Mouse (Mus musculus): ENCODE results near the gene St6galnac5. TPM values are rescaled to one million over a fixed set of nuclear protein-coding genes. Genes with fewer than 3 reads are reported as not detected.

The St6galnac5 gene
- polyA plus RNA-seq, 1 experiment from 2014 or later = 0.66 TPM

GRCm38 (mm10) chr3:152923530-152923929, 58.5 kb downstream of the St6galnac5 start:
- no peak overlapping the region for H3K4me3 ChIP-seq
- no peak for DNase-seq (ENCODE audit: low spot score)
- no peaks in the 10 kb centered on the region for H3K9me3 ChIP-seq (replicated peaks)
- no peaks in the 10 kb centered on the region for H3K36me3 ChIP-seq
- H3K27me3 ChIP-seq (ENCODE audit: low read depth, poor library complexity, severe bottlenecking) = no peaks in the 10 kb centered on the region
- H3K27ac ChIP-seq = no peak overlapping the region
- WGBS = 77% methylated on average over 15 of the region's 15 CpGs
- H3K4me1 ChIP-seq = peaks cover 22% of the 10 kb centered on the region

DNA sequence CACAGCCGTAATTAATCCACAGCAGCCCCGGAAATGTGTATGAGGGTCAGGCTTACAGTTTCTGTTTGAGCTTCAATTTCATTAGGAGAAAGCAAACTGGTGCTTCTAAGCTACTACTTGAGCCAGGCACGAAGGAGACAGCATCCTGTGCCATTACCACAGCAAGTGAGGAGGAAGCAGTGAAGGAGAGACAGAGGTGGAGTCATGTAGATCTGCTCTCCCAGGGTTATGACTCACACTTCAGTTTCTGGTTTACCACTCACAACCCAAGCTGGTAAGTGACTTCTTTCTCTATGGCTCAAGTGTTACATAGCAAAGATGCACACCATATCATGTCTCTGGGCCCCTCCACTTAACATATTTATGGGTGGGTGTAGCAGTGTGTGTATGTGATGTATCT, 61.7 kb downstream of the St6galnac5 start:
- WGBS = 77% methylated on average over 3 of the region's 3 CpGs
- Histone ChIP-seq H3K4me1 (peaks cover 9% of the 10 kb centered on the region; the same call in 1 of the 2 replicates), H3K4me3 (no peak overlapping the region), H3K27ac (no peak overlapping the region), H3K27me3 (ENCODE audit: low read depth, poor library complexity, severe bottlenecking) (no peaks in the 10 kb centered on the region), H3K9me3 (replicated peaks) (no peaks in the 10 kb centered on the region), H3K36me3 (no peaks in the 10 kb centered on the region)
- DNase-seq (ENCODE audit: low spot score) = no peak

DNA sequence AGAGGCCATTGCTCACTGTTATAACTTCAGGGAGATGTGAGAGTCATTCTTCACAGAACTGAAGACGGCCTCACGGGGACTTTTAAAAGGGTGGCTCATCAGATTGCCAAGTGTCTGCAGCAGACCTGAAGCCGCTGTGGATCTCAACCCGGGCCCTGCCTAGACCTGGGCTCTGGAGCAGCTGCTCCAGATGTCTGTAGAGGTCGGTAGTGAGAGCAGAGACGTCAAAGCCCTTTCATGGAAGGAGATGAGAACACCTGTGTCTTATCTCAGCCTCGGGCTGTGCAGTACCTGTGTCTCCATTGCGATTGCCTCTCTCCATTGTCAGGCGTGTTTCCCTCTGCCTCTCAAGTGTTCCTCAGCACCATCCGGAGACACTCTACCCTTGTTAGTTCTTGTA, 62.9 kb downstream of the St6galnac5 start:
- no peak for DNase-seq (ENCODE audit: low spot score)
- Histone ChIP-seq H3K27ac (no peak overlapping the region), H3K27me3 (ENCODE audit: low read depth, poor library complexity, severe bottlenecking) (no peaks in the 10 kb centered on the region), H3K9me3 (replicated peaks) (no peaks in the 10 kb centered on the region), H3K4me1 (peaks cover 9% of the 10 kb centered on the region; the same call in 1 of the 2 replicates), H3K4me3 (no peak overlapping the region), H3K36me3 (no peaks in the 10 kb centered on the region)
- 74% methylated on average over 10 of the region's 10 CpGs for WGBS

DNA sequence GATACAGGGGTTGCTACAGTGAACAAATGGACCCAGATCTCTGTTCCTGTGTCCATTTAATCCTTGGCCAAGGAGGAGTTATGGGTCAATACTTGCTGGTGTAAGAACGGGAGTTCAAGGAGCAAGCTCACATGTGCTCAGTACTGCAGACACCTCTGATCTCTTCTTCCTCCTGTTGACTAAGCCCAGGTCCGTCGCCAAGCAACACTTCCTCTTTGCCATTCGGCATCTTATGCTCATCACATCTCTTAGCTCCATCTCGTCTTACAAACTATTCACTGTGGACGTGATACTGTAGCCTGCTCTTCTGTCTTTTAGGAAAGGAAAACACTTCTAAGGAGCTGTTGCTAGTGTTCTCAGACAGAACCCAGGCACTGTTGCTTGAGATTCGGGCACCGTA, 64.5 kb downstream of the St6galnac5 start:
- Histone ChIP-seq H3K4me3 (no peak overlapping the region), H3K4me1 (peaks cover 9% of the 10 kb centered on the region; the same call in 1 of the 2 replicates), H3K9me3 (replicated peaks) (no peaks in the 10 kb centered on the region), H3K27ac (no peak overlapping the region), H3K27me3 (ENCODE audit: low read depth, poor library complexity, severe bottlenecking) (no peaks in the 10 kb centered on the region), H3K36me3 (no peaks in the 10 kb centered on the region)
- no peak for DNase-seq (ENCODE audit: low spot score)
- 81% methylated on average over 8 of the region's 8 CpGs for WGBS

GRCm38 (mm10) chr3:152914376-152914775, 67.7 kb downstream of the St6galnac5 start:
- no peak for DNase-seq (ENCODE audit: low spot score)
- Histone ChIP-seq H3K27ac (no peak overlapping the region), H3K36me3 (no peaks in the 10 kb centered on the region), H3K9me3 (replicated peaks) (no peaks in the 10 kb centered on the region), H3K4me1 (no peaks in the 10 kb centered on the region), H3K27me3 (ENCODE audit: low read depth, poor library complexity, severe bottlenecking) (no peaks in the 10 kb centered on the region), H3K4me3 (no peak overlapping the region)
- WGBS = 89% methylated on average over 6 of the region's 6 CpGs

DNA sequence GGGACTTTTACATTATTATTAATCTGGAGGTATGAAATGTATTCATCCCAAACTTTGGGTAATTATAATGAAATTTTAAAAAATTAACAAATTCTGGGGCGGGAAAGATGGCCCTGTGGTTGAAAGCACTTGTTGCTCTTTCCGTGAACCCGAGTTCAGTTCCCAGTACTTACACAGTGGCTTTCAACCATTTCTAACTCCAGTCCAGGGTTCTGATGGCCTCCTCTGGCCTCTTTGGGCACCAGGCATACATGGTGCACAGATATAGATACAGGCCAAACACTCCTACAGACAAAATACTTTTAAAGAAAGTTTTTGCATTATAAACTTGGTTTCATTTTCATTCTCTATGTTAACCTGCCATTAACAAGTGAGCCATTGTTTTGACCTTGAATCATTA, 68.4 kb downstream of the St6galnac5 start:
- Histone ChIP-seq H3K27me3 (ENCODE audit: low read depth, poor library complexity, severe bottlenecking) (no peaks in the 10 kb centered on the region), H3K9me3 (replicated peaks) (no peaks in the 10 kb centered on the region), H3K4me3 (no peak overlapping the region), H3K36me3 (no peaks in the 10 kb centered on the region), H3K4me1 (no peaks in the 10 kb centered on the region), H3K27ac (no peak overlapping the region)
- DNase-seq (ENCODE audit: low spot score) = no peak
- WGBS = 98% methylated on average over 3 of the region's 3 CpGs

- DNase-seq (ENCODE audit: low spot score) = no peak
- 93% methylated on average over 10 of the region's 10 CpGs for WGBS
- Histone ChIP-seq H3K9me3 (replicated peaks) (no peaks in the 10 kb centered on the region), H3K36me3 (no peaks in the 10 kb centered on the region), H3K4me3 (no peak overlapping the region), H3K4me1 (no peaks in the 10 kb centered on the region), H3K27me3 (ENCODE audit: low read depth, poor library complexity, severe bottlenecking) (no peaks in the 10 kb centered on the region), H3K27ac (no peak overlapping the region)
Observed at GRCm38 (mm10) chr3:152913150-152913549, 68.9 kb downstream of the St6galnac5 start.

- Histone ChIP-seq H3K36me3 (no peaks in the 10 kb centered on the region), H3K27ac (no peak overlapping the region), H3K27me3 (ENCODE audit: low read depth, poor library complexity, severe bottlenecking) (no peaks in the 10 kb centered on the region), H3K4me3 (no peak overlapping the region), H3K9me3 (replicated peaks) (no peaks in the 10 kb centered on the region), H3K4me1 (0 out of 2 replicates have a peak, but pooled peaks cover 2% of the 10 kb centered on the region)
- WGBS = 88% methylated on average over 23 of the region's 23 CpGs
- DNase-seq (ENCODE audit: low spot score) = no peak
Observed at GRCm38 (mm10) chr3:152912216-152913101, 69.6 kb downstream of the St6galnac5 start.

- Histone ChIP-seq H3K4me1 (0 out of 2 replicates have a peak, but pooled peaks cover 2% of the 10 kb centered on the region), H3K36me3 (no peaks in the 10 kb centered on the region), H3K27ac (no peak overlapping the region), H3K4me3 (no peak overlapping the region), H3K9me3 (replicated peaks) (no peaks in the 10 kb centered on the region), H3K27me3 (ENCODE audit: low read depth, poor library complexity, severe bottlenecking) (no peaks in the 10 kb centered on the region)
- DNase-seq (ENCODE audit: low spot score) = no peak
- WGBS = 90% methylated on average over 4 of the region's 4 CpGs
Observed at GRCm38 (mm10) chr3:152911578-152911977, 70.5 kb downstream of the St6galnac5 start.

DNA sequence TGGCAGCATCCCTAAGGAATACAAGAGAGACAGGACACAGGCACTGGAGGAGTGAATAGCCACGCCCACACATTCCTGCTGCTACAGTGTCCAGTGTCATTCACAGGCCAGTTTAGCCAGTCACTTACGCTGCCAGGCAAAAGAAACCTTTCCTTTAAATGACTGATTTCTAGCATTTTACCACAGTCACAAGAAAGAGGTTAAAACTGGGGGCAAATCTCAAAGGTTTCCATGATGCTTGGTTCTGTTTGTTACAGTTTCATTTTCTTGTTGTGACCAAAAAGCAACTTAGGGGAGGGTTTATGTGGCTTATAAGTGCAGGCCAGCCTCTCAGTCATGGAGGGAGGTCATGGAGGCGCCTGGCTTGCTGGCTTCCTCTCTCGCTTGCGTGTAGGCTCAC, 74.4 kb downstream of the St6galnac5 start:
- H3K36me3 ChIP-seq = no peaks in the 10 kb centered on the region
- H3K27ac ChIP-seq = no peak overlapping the region
- H3K9me3 ChIP-seq (replicated peaks) = no peaks in the 10 kb centered on the region
- DNase-seq (ENCODE audit: low spot score) = no peak
- no peaks in the 10 kb centered on the region for H3K27me3 ChIP-seq (ENCODE audit: low read depth, poor library complexity, severe bottlenecking)
- H3K4me3 ChIP-seq = no peak overlapping the region
- H3K4me1 ChIP-seq = 0 out of 2 replicates have a peak, but pooled peaks cover 2% of the 10 kb centered on the region
- 83% methylated on average over 5 of the region's 5 CpGs for WGBS

DNA sequence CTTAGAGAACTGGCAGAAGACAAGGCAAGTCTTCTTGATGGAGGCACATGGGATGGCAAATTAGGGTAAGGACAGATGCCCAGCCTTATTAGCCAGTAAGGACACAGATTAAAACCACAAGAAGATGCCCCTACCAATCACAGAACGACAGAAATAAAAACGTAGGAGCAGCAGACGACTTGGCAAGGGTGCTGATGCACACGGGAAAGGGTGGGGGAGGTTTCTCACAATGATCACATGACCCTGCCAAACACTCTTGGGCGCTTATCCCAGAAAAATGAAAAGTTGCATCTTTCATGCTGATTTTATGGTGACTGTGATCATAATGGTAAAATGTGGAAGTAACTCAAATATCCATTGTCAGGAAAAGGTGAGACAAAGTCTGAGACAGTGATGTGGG, 75.0 kb downstream of the St6galnac5 start:
- Histone ChIP-seq H3K27me3 (ENCODE audit: low read depth, poor library complexity, severe bottlenecking) (no peaks in the 10 kb centered on the region), H3K9me3 (replicated peaks) (no peaks in the 10 kb centered on the region), H3K4me3 (no peak overlapping the region), H3K27ac (no peak overlapping the region), H3K4me1 (0 out of 2 replicates have a peak, but pooled peaks cover 2% of the 10 kb centered on the region), H3K36me3 (no peaks in the 10 kb centered on the region)
- no peak for DNase-seq (ENCODE audit: low spot score)
- 84% methylated on average over 5 of the region's 5 CpGs for WGBS

DNA sequence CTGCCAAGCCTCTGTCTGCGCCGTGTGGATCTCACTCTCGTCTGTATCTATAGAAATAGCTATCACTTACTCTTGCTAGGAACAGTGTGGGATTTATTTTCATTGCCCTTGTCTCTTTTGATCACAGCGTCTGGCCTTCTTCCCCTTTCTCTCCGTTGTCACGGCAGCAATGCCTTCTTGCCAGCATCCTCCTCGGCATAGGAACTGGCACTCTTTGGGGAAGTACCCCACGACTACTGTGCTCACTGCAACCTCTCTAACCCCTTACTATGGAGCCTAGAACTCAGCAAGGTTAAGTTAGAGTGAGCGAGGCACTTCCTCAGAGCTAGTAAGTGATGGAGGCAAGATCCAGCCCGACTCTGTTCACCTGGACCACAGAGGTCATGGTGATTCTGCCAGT, 76.2 kb downstream of the St6galnac5 start:
- Histone ChIP-seq H3K4me1 (0 out of 2 replicates have a peak, but pooled peaks cover 2% of the 10 kb centered on the region), H3K36me3 (no peaks in the 10 kb centered on the region), H3K27ac (no peak overlapping the region), H3K4me3 (no peak overlapping the region), H3K27me3 (ENCODE audit: low read depth, poor library complexity, severe bottlenecking) (no peaks in the 10 kb centered on the region), H3K9me3 (replicated peaks) (no peaks in the 10 kb centered on the region)
- DNase-seq (ENCODE audit: low spot score) = no peak
- WGBS = 78% methylated on average over 10 of the region's 10 CpGs

DNA sequence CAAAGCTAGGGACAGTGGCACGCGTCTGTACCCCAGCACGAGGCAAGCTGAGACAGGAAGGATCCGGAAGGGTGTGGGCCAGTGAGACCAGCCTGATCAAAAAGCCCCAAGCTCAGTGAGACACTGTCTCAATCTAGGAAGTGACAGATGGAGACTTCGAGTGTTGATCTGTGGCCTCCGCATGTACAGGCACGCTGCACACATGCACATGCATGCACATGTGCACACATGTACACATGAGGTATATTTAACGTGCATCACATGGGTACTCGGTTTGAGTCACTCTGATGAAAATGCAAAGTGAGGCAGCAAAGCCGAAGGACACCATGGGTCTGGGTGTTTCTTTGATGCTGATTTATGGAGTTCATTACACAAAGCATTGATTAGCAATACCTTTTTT, 77.0 kb downstream of the St6galnac5 start:
- no peak overlapping the region for H3K27ac ChIP-seq
- no peak overlapping the region for H3K4me3 ChIP-seq
- H3K4me1 ChIP-seq = 0 out of 2 replicates have a peak, but pooled peaks cover 2% of the 10 kb centered on the region
- H3K27me3 ChIP-seq (ENCODE audit: low read depth, poor library complexity, severe bottlenecking) = no peaks in the 10 kb centered on the region
- H3K36me3 ChIP-seq = no peaks in the 10 kb centered on the region
- H3K9me3 ChIP-seq (replicated peaks) = no peaks in the 10 kb centered on the region
- WGBS = 87% methylated on average over 10 of the region's 10 CpGs
- no peak for DNase-seq (ENCODE audit: low spot score)
